ENCODE assay signal across 22 mouse cellular contexts in genomic region chr1:78586986-78587385, GRCm38 (mm10).
"Had no signal": no experiment of that assay in that cellular context is flagged by ENCODE, and none has a peak within 500 bp of the region (broad histone marks: within the 10 kb centered on the region; RNA-seq: fewer than 3 reads in every experiment).

No protein-coding gene starts in this region.

- H3K27ac ChIP-seq: kidney, embryonic 15.5 days; limb, embryonic 12.5 days; limb, embryonic 15.5 days; liver, embryonic 14.5 days; lung, embryonic 15.5 days; macrophage; midbrain, embryonic 13.5 days; neural tube, embryonic 12.5 days; neural tube, embryonic 15.5 days; stomach, embryonic 15.5 days had no signal

- H3K27me3 ChIP-seq: kidney, embryonic 15.5 days; limb, embryonic 12.5 days; limb, embryonic 15.5 days; lung, embryonic 15.5 days; midbrain, embryonic 13.5 days; neural tube, embryonic 12.5 days; neural tube, embryonic 15.5 days; stomach, embryonic 15.5 days had no signal

- H3K36me3 ChIP-seq: kidney, embryonic 15.5 days; limb, embryonic 12.5 days; limb, embryonic 15.5 days; lung, embryonic 15.5 days; midbrain, embryonic 13.5 days; neural tube, embryonic 12.5 days; neural tube, embryonic 15.5 days; stomach, embryonic 15.5 days had no signal

- H3K9me3 ChIP-seq: kidney, embryonic 15.5 days; limb, embryonic 12.5 days; limb, embryonic 15.5 days; lung, embryonic 15.5 days; midbrain, embryonic 13.5 days; neural tube, embryonic 12.5 days; neural tube, embryonic 15.5 days; stomach, embryonic 15.5 days had no signal

- ATAC-seq: midbrain, embryonic 13.5 days; midbrain, embryonic 16.5 days had no signal

- H3K4me1 ChIP-seq: kidney, embryonic 15.5 days; limb, embryonic 15.5 days; lung, embryonic 15.5 days; neural tube, embryonic 12.5 days; neural tube, embryonic 15.5 days; stomach, embryonic 15.5 days had no signal

- H3K4me3 ChIP-seq: kidney, embryonic 15.5 days; limb, embryonic 12.5 days; limb, embryonic 15.5 days; lung, embryonic 15.5 days; midbrain, embryonic 13.5 days; neural tube, embryonic 12.5 days; neural tube, embryonic 15.5 days; stomach, embryonic 15.5 days had no signal

- H3K4me2 ChIP-seq: kidney, embryonic 15.5 days; limb, embryonic 12.5 days; limb, embryonic 15.5 days; lung, embryonic 15.5 days; midbrain, embryonic 13.5 days; neural tube, embryonic 12.5 days; neural tube, embryonic 15.5 days; stomach, embryonic 15.5 days had no signal

- DNase-seq: kidney, adult 11 months; kidney, adult 8-10 months; kidney, postnatal 10 days; kidney, postnatal 36 days; left cerebral cortex, postnatal 4 days; lung, adult 18-20 months; lung, postnatal 14 days; right cerebral cortex, adult 18-20 months; right cerebral cortex, postnatal 14 days; right cerebral cortex, postnatal 4 days; thymus, postnatal 36 days had no signal

- H3K9ac ChIP-seq: kidney, embryonic 15.5 days; limb, embryonic 12.5 days; limb, embryonic 15.5 days; liver, embryonic 14.5 days; lung, embryonic 15.5 days; midbrain, embryonic 13.5 days; neural tube, embryonic 12.5 days; neural tube, embryonic 15.5 days; stomach, embryonic 15.5 days had no signal
